Mouse (Mus musculus) frontal cortex, adult 2 months (tissue): ENCODE measurements around the gene Ms4a14. TPM values are rescaled to one million over a fixed set of nuclear protein-coding genes. Genes with fewer than 3 reads are reported as not detected.
"Not testable (repeated sequence)": the region's sequence is repeated elsewhere in the genome, so short reads cannot be mapped to it uniquely, and the experiment has no call there.

ENCODE experiments used
- DNase-seq, 2 experiments: peaks; one replicate each; pipeline ENCODE4 v3.0.0; 2022; ENCODE audit warnings: low spot score in 1 of 2; ENCODE audit errors: extremely low spot score in 1 of 2
- polyA plus RNA-seq: library from polyadenylated mRNA; depleted of rRNA; stranded (reverse); fragments of >200 nt; gene quantifications from 2 replicates; pipeline ENCODE4 v1.2.3, GENCODE M21; 2012; rRNA removed

The Ms4a14 gene
- polyA plus RNA-seq, 1 experiment: 0.18 TPM

DNA sequence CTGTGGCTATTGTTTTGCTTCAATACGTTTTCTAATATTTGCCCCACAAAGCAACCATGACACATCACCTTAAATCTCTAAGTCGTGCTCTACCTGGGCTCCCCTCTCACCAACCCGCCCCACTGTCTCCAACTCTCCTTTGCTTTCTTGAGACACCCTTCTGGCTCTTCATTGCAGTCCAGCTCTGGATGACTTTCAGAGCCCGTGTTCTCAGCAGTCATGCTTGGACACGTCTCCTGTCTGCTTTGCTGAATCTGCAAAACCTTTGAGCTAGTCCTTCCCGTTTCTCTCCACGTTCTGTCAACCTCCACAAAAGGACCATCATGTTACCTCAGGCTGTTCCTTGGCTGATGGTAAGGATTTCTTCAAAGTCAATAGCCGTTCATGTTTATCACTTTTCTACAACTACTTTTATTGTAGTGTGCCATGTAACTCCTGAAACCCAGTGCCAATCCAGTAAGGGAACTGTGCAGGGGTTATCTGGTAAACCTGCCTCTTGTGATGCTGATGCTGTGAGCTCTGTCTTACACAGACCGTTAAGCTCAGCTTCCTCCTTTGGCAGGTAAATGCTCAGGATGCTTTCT is 49.6 kb downstream of the Ms4a14 start:
- DNase-seq: no peak

DNA sequence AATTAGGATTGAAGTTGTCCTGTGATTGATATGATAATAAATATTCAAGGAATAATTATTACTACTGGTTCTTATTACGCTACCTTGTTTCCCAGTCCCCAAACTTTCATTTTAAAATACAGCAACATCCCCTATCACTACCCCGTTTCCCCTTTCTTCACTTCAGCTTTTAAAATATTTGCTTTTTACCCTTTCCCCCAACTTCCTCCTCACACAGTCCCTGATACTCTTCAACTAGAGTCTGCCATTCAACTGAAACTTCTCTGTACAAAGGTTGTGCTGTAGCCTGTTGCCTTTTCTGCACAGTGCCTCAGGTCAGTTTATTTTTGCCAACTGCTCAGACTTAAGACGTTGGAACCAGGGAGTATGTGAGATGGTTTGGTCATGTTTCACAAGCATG is 50.7 kb downstream of the Ms4a14 start:
- no peak for DNase-seq

DNA sequence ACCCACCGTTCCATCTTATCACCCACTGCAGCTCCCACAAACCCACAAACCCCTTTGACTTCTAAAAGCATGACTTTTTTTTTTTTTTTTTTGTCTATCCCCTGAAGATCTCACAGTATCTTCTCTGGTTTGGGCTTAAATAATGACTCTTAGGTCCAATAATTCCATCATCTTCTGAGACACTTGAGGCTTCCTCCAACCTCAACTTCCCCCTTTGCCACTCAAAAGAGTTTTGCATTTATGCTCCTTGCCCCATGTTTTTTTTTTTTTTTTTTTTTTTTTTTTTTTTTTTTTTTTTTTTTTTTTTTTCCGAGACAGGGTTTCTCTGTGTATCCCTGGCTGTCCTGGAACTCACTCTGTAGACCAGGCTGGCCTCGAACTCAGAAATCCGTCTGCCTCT is 51.3 kb downstream of the Ms4a14 start:
- not testable (repeated sequence) for DNase-seq

DNA sequence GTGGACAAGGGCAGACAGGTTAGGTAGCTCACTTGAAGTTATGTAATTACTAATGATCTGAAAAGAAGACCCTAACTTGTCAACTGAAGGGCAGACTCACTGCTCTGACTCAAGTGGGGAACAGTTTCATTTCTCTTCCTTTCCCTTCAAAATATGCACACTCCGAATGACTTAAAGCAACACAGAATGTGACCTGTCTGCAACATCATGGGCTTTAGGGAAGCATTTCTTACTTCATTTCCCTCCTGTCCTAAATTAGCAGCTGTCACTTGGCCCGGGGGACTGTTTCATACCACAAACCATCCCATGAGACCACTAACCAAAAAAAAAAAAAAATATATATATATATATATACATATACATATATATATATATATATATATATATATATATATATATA is 52.7 kb downstream of the Ms4a14 start:
- no peak for DNase-seq

Other genes with a start within 250 kb of the Ms4a14 start
- gene Ms4a8a, start 233.4 kb downstream of the Ms4a14 start, polyA plus RNA-seq: not detected in 2 replicates
- gene 1700017D01Rik, start 183.6 kb downstream of the Ms4a14 start, polyA plus RNA-seq: not detected in 2 replicates
- not detected in 2 replicates for gene 1700025F22Rik, start 149.1 kb downstream of the Ms4a14 start, polyA plus RNA-seq
- not detected in 2 replicates for gene Ms4a13, start 117.7 kb downstream of the Ms4a14 start, polyA plus RNA-seq
- not detected in 2 replicates for gene Ms4a12, start 82.0 kb downstream of the Ms4a14 start, polyA plus RNA-seq
- 0.06 and 0.11 TPM in 2 replicates for gene Ms4a1, start 48.2 kb downstream of the Ms4a14 start, polyA plus RNA-seq
- not detected in 2 replicates for gene Ms4a5, start 30.6 kb downstream of the Ms4a14 start, polyA plus RNA-seq
- 0.72 and 0.82 TPM in 2 replicates for gene Ms4a7, start 21.7 kb upstream of the Ms4a14 start, polyA plus RNA-seq
- 0.18 and 0.21 TPM in 2 replicates for gene Ms4a4a, start 61.1 kb upstream of the Ms4a14 start, polyA plus RNA-seq
- 0.17 and 0.32 TPM in 2 replicates for gene Ms4a4c, start 90.3 kb upstream of the Ms4a14 start, polyA plus RNA-seq
- gene Ms4a4b, start 129.1 kb upstream of the Ms4a14 start, polyA plus RNA-seq: 0.14 and 0.46 TPM in 2 replicates
- 0.50 and 0.96 TPM in 2 replicates for gene Ms4a6c, start 154.9 kb upstream of the Ms4a14 start, polyA plus RNA-seq
- gene Gm8369, start 171.5 kb upstream of the Ms4a14 start, polyA plus RNA-seq: 0.23 and 1.0 TPM in 2 replicates
- 1.6 and 2.7 TPM in 2 replicates for gene Ms4a6b, start 202.1 kb upstream of the Ms4a14 start, polyA plus RNA-seq
- gene Ms4a4d, start 222.3 kb upstream of the Ms4a14 start, polyA plus RNA-seq: not detected in 2 replicates